Mouse (Mus musculus) myocyte (in vitro differentiated cells): Measurements from ENCODE around the gene Saa2.

ENCODE experiments used
- MAX ChIP-seq: IDR thresholded peaks from one replicate; pipeline ENCODE4 v1.6.1; 2011; ENCODE audit warnings: low read depth, mild to moderate bottlenecking, control low read depth
- MYOD1 ChIP-seq, 3 experiments: IDR thresholded peaks; one replicate each; pipeline ENCODE4 v1.6.1; 2011; ENCODE audit warnings: control low read depth in 2 of 3, low read depth in 2 of 3, mild to moderate bottlenecking in 2 of 3, moderate library complexity in 1 of 3; ENCODE audit not compliant: insufficient read length in 2 of 3, control insufficient read depth in 1 of 3
- POLR2A ChIP-seq: IDR thresholded peaks from one replicate; pipeline ENCODE4 v1.6.1; 2011; ENCODE audit warnings: low read depth, mild to moderate bottlenecking, control low read depth, moderate library complexity; ENCODE audit not compliant: insufficient read length
- REST ChIP-seq: IDR thresholded peaks from one replicate; pipeline ENCODE4 v1.6.1; 2011; ENCODE audit warnings: mild to moderate bottlenecking, control low read depth, moderate library complexity; ENCODE audit not compliant: insufficient read depth, insufficient read length
- SRF ChIP-seq: IDR thresholded peaks from one replicate; pipeline ENCODE4 v1.6.1; 2011; ENCODE audit warnings: low read depth; ENCODE audit not compliant: control insufficient read depth, insufficient read length
- TCF12 ChIP-seq: IDR thresholded peaks from one replicate; pipeline ENCODE4 v1.6.1; 2011; ENCODE audit warnings: mild to moderate bottlenecking, control low read depth; ENCODE audit not compliant: poor library complexity, insufficient read depth, severe bottlenecking
- USF1 ChIP-seq: IDR thresholded peaks from one replicate; pipeline ENCODE4 v1.6.1; 2011; ENCODE audit warnings: low read depth, mild to moderate bottlenecking, control low read depth, moderate library complexity

GRCm38 (mm10) chr7:46723849-46724248 lies 27.7 kb upstream of the Saa2 start:
- no peak for TF ChIP-seq POLR2A
- TF ChIP-seq TCF12 = no peak
- TF ChIP-seq USF1 = no peak
- no peak for TF ChIP-seq MYOD1 (IDR thresholded peaks at IDR 0.05; ENCODE audit: control insufficient read depth in 1 of 3, insufficient read length in 2 of 3, low read depth in 2 of 3)
- TF ChIP-seq SRF = no peak
- no peak for TF ChIP-seq MAX
- no peak for TF ChIP-seq REST
